Mouse (Mus musculus) kidney, adult 2 months (tissue): Measurements from ENCODE around the gene Mindy4.

Experiments used
- CTCF ChIP-seq: fragments of 200-500 bp; conservative IDR thresholded peaks from 2 replicates; pipeline ENCODE4 v1.5.1; 2011; ENCODE audit warnings: low read depth, mild to moderate bottlenecking, control low read depth, low read length, moderate library complexity, mixed read lengths; ENCODE audit not compliant: insufficient read depth, insufficient read length
- POLR2A ChIP-seq: fragments of 200-500 bp; IDR thresholded peaks from one replicate; pipeline ENCODE4 v1.6.1; 2011; ENCODE audit warnings: low read depth, low read length, control low read depth

- no peak for TF ChIP-seq CTCF
- no peak for TF ChIP-seq POLR2A
Observed at GRCm38 (mm10) chr6:55327326-55327725, 124.1 kb downstream of the Mindy4 start.
